Mouse (Mus musculus): ENCODE results near the gene Cdc5l.

DNA sequence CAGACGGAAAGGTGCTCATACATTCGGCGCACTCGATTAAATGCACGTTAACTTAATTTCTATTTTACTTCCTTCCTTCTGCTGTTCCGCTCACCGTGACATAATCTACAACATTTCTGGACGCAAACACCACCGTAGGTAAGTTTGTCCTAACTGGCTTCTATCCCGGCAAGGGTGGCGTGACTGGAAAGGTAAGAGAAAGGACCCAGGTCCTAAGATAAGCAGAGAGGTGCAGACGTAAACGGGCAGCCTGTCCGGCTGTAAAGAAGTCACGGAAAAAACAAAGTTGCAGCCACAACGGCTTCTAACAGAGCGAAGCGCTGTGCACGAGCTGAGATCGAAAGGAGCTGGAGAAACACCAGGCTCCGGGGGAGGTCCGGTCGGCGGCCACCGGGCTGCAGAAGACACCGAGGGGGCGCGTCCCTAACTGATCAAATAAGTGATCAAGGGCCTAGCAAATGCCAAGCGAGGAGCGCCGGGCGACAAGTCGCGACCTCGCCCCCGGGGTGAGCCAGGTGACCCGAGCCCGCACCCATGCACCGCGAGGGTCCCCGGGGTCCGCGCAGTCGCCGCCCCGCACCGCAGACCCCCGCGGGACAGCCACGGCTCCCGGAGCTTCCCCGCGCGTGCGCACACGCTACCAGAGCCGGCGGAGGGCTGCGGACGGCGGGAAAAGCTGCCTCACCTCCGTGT, 685 bp downstream of the Cdc5l start:
- TF ChIP-seq CTCF (IDR thresholded peaks at IDR 0.05; ENCODE audit: control insufficient read depth, insufficient read depth, low read length) (no peak), POLR2A (IDR thresholded peaks at IDR 0.05; ENCODE audit: borderline replicate concordance, control insufficient read depth, low read depth, low read length) (no peak)
